Mouse (Mus musculus): ENCODE data around the gene Nme4.

DNA sequence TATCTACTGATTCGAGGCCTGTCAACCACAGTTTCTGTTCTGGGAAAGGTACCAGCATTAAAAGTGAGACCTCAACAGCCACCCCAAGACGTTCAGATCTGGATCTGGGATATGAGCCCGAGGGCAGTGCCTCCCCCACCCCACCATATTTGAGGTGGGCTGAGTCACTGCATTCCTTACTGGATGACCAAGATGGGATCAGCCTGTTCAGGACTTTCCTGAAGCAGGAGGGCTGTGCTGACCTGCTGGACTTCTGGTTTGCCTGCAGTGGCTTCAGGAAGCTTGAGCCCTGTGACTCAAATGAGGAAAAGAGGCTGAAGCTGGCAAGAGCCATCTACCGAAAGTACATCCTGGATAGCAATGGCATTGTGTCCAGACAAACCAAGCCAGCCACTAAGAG lies 47.4 kb upstream of the Nme4 start:
- TF ChIP-seq CTCF (IDR thresholded peaks at IDR 0.05; ENCODE audit: low read depth) (no peak), EP300 (IDR thresholded peaks at IDR 0.05; ENCODE audit: low read depth) (no peak)
